Mouse (Mus musculus) ES-Bruce4 (cell line): ENCODE measurements around the gene Foxs1.

Source experiments
- CTCF ChIP-seq: IDR thresholded peaks from one replicate; pipeline ENCODE4 v1.8.1; 2011; ENCODE audit warnings: low read depth, low read length
- EP300 ChIP-seq: IDR thresholded peaks from 2 replicates; pipeline ENCODE4 v1.6.1; 2011; ENCODE audit warnings: low read depth, low read length; ENCODE audit not compliant: insufficient read depth
- POLR2A ChIP-seq: IDR thresholded peaks from one replicate; pipeline ENCODE4 v1.8.1; 2011; ENCODE audit warnings: low read length; ENCODE audit not compliant: insufficient read depth

- TF ChIP-seq POLR2A: no peak
- no peak for TF ChIP-seq CTCF
- no peak for TF ChIP-seq EP300
These were observed 19.5 kb downstream of the Foxs1 start for GRCm38 (mm10) chr2:152913471-152913870.
